Mouse (Mus musculus): ENCODE measurements around the gene Hnf1a.

Gene Hnf1a

GRCm38 (mm10) chr5:114970824-114971227 is at the start of gene Hnf1a:
Gene Hnf1a (minus strand): TSS chr5:114971094.
- no peak for DNase-seq

- peak; percentile 18 for DNase-seq
These were observed 47.9 kb upstream of the Hnf1a start for GRCm38 (mm10) chr5:115018813-115019212.

GRCm38 (mm10) chr5:115018270-115018669 is 47.4 kb upstream of the Hnf1a start:
- peak; percentile 62 for DNase-seq

- DNase-seq: no peak
These were observed 44.2 kb upstream of the Hnf1a start for GRCm38 (mm10) chr5:115015121-115015520.

- peak; percentile 31 for DNase-seq
These were observed 43.7 kb upstream of the Hnf1a start for GRCm38 (mm10) chr5:115014570-115014969.

- no peak for DNase-seq
These were observed 42.5 kb upstream of the Hnf1a start for GRCm38 (mm10) chr5:115013436-115013835.

GRCm38 (mm10) chr5:115011519-115012261 is 40.8 kb upstream of the Hnf1a start:
- DNase-seq: peak; percentile 51

- DNase-seq: no peak
These were observed 40.3 kb upstream of the Hnf1a start for GRCm38 (mm10) chr5:115011217-115011518.

GRCm38 (mm10) chr5:115010577-115011216 is 39.8 kb upstream of the Hnf1a start, which contains the start of gene Sppl3:
Gene Sppl3 (plus strand): TSS chr5:115011137.
- DNase-seq: peak; percentile 94

GRCm38 (mm10) chr5:115009961-115010360 is 39.1 kb upstream of the Hnf1a start:
- no peak for DNase-seq

- DNase-seq: no peak
These were observed 38.2 kb upstream of the Hnf1a start for GRCm38 (mm10) chr5:115009143-115009542.

- no peak for DNase-seq
These were observed 37.4 kb upstream of the Hnf1a start for GRCm38 (mm10) chr5:115008307-115008706.

GRCm38 (mm10) chr5:115007768-115008167 is 36.9 kb upstream of the Hnf1a start:
- peak; percentile 46 for DNase-seq

GRCm38 (mm10) chr5:115003224-115003873 is 32.5 kb upstream of the Hnf1a start:
- DNase-seq: no peak

- no peak for DNase-seq
These were observed 31.9 kb upstream of the Hnf1a start for GRCm38 (mm10) chr5:115002781-115003180.

GRCm38 (mm10) chr5:115001464-115001863 is 30.6 kb upstream of the Hnf1a start:
- DNase-seq: no peak

GRCm38 (mm10) chr5:115000503-115000902 is 29.6 kb upstream of the Hnf1a start:
- no peak for DNase-seq

- DNase-seq: peak; percentile 71
These were observed 26.4 kb upstream of the Hnf1a start for GRCm38 (mm10) chr5:114997327-114997726.

- DNase-seq: no peak
These were observed 25.6 kb upstream of the Hnf1a start for GRCm38 (mm10) chr5:114996447-114996846.

- DNase-seq: no peak
These were observed 14.2 kb upstream of the Hnf1a start for GRCm38 (mm10) chr5:114985074-114985473.

GRCm38 (mm10) chr5:114982001-114982400 is 11.1 kb upstream of the Hnf1a start:
- no peak for DNase-seq

- DNase-seq: peak; percentile 55
These were observed 9.3 kb upstream of the Hnf1a start for GRCm38 (mm10) chr5:114980122-114980748.

Data from lung, postnatal 36 days (tissue).